Mouse (Mus musculus) liver, adult 2 months (tissue): ENCODE results near the gene Zmat5.

Source experiments
- CTCF ChIP-seq: fragments of 200-500 bp; IDR thresholded peaks from 2 replicates; pipeline ENCODE4 v1.5.1; 2011; ENCODE audit warnings: low read depth, low read length, control low read depth
- POLR2A ChIP-seq: fragments of 200-500 bp; IDR thresholded peaks from 2 replicates; pipeline ENCODE4 v1.6.1; 2011; ENCODE audit warnings: low read length, control low read depth; ENCODE audit not compliant: insufficient read depth; ENCODE audit errors: extremely low read depth

GRCm38 (mm10) chr11:4750263-4750662 lies 45.8 kb downstream of the Zmat5 start:
- no peak for TF ChIP-seq CTCF
- no peak for TF ChIP-seq POLR2A
